Mouse (Mus musculus) limb, embryonic 10.5 days (tissue): Measurements from ENCODE around the gene Spaca3. TPM values are rescaled to one million over a fixed set of nuclear protein-coding genes. Genes with fewer than 3 reads are reported as not detected.

Source experiments
- DNase-seq: peaks from one replicate; pipeline ENCODE4 v3.0.0-alpha.2; 2017; ENCODE audit warnings: low spot score
- H3K27ac ChIP-seq: fragments of 300-500 bp; sonication (generic); 2 replicates; pipeline ENCODE4 v1.5.1; 2016; ENCODE audit warnings: mild to moderate bottlenecking
- H3K27me3 ChIP-seq: fragments of 300-500 bp; sonication (generic); 2 replicates; pipeline ENCODE4 v1.6.1; 2016; ENCODE audit warnings: low read depth, mild to moderate bottlenecking; ENCODE audit not compliant: poor library complexity, severe bottlenecking
- H3K36me3 ChIP-seq: fragments of 300-500 bp; sonication (generic); 2 replicates; pipeline ENCODE4 v1.6.1; 2016; ENCODE audit warnings: mild to moderate bottlenecking, moderate library complexity
- H3K4me1 ChIP-seq: fragments of 300-500 bp; sonication (generic); 2 replicates; pipeline ENCODE4 v1.6.1; 2016
- H3K4me3 ChIP-seq: fragments of 300-500 bp; sonication (generic); 2 replicates; pipeline ENCODE4 v1.5.1; 2016; ENCODE audit warnings: mild to moderate bottlenecking, moderate library complexity
- H3K9me3 ChIP-seq: fragments of 300-500 bp; sonication (generic); replicated peaks from 2 replicates; pipeline ENCODE4 v1.6.1; 2016; ENCODE audit warnings: mild to moderate bottlenecking
- WGBS: fragments of 180-500 bp; shearing (Covaris S2); methylation state at CpG from one replicate; pipeline ENCODE4 v1.1.7; 2016; 5-methylcytosine and 5-hydroxymethylcytosine counted together
- polyA plus RNA-seq: library from polyadenylated mRNA; unstranded; fragments of >200 nt; fragmentation: Nextera tagmentation; extraction: Ambion mirVana; gene quantifications from 2 replicates; pipeline ENCODE4 v1.2.1, GENCODE M21; 2016

Spaca3 gene
- polyA plus RNA-seq, 1 experiment from 2014 or later: not detected

DNA sequence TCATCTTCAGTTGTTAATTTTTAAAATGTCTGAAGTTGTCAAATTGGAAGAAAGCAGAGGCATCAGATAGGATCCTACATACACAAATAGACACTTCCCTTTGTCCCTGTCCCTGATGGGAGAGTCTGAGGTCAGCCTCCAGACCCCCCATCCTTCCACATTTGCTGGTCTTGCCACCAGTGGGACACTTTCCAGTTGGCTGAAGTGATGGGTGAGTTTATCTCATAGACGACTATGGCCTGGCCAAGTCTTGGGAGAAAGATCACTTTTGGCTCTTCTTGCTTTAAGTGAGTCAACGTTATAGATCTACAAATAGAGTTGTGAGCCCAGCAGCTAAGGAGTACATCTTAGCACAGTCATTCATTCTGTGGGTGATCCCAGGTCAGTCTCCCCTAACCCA, 19.9 kb downstream of the Spaca3 start:
- DNase-seq: no peak
- 83% methylated on average over 2 of the region's 2 CpGs for WGBS
- Histone ChIP-seq H3K4me1 (peaks cover 4% of the 10 kb centered on the region; the same call in 1 of the 2 replicates), H3K27me3 (no peaks in the 10 kb centered on the region), H3K36me3 (no peaks in the 10 kb centered on the region), H3K4me3 (no peak overlapping the region), H3K9me3 (no peaks in the 10 kb centered on the region), H3K27ac (no peak overlapping the region)

DNA sequence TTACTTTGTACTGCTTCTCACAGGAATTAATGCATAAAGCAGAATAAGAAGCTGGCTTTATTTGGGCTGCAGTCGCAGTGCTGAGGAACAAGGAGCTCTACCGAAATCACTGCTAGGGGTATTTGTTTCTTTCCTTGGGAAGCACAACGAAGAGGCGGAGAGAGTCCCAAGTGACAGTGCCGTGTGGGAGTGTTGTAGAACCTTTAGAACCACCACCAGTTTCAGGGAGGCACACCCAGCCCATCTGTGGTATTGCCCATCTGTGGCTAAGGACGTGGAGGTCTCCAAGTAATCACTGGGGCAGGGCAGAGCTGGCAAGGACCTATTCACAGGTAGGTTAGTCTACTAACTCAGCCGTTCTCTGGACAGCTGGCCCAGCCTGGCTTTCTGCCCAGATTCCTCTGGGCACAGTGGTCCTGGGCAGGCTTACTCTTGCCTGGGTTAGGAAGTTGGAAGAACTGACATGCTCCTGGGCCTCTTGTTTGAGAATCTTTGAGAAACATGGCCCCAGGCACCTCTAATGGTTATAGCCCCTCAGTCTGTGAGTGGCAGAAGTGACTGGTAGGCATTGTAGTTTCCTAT, 24.2 kb downstream of the Spaca3 start:
- Histone ChIP-seq H3K27ac (no peak overlapping the region), H3K4me3 (no peak overlapping the region), H3K4me1 (peaks cover 1% of the 10 kb centered on the region; the same call in 1 of the 2 replicates), H3K36me3 (no peaks in the 10 kb centered on the region), H3K9me3 (no peaks in the 10 kb centered on the region), H3K27me3 (0 out of 2 replicates have a peak, but pooled peaks cover 3% of the 10 kb centered on the region)
- WGBS: 90% methylated on average over 7 of the region's 7 CpGs
- no peak for DNase-seq

DNA sequence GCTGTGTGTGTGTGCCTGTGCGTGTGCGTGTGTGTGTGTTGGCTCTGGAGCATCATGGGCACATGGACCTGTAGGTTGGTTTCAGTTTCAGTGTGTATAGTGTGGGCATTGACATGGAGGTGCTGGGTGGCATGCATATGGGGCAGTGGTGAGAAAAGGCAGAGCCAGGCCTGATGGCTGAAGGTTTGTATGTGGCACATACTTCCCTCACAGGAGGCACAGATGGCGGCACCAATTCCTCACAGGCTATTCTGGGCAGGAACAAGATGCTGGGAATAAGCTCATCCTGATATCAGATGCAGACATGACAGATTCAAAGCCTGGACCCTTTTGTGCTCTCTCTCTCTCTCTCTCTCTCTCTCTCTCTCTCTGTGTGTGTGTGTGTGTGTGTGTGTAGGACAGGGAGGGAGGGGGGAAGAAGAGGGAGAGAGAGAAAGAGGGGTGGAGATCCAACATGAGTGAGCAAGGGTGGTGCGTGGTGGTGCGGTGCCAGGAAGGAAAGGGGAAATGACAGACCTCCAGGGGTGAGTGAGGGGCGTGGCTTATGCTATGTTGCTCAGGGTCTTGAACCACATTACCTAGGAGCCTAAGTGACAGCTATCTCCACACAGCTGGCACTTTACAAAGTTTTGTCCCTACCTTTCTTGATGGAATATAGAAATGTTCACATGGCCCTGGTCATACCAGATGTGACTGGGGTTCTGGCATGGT, 26.5 kb downstream of the Spaca3 start:
- H3K4me3 ChIP-seq: no peak overlapping the region
- no peaks in the 10 kb centered on the region for H3K36me3 ChIP-seq
- H3K9me3 ChIP-seq: no peaks in the 10 kb centered on the region
- 86% methylated on average over 6 of the region's 6 CpGs for WGBS
- 0 out of 2 replicates have a peak, but pooled peaks cover 8% of the 10 kb centered on the region for H3K27me3 ChIP-seq
- no peak overlapping the region for H3K27ac ChIP-seq
- DNase-seq: no peak
- H3K4me1 ChIP-seq: no peaks in the 10 kb centered on the region

DNA sequence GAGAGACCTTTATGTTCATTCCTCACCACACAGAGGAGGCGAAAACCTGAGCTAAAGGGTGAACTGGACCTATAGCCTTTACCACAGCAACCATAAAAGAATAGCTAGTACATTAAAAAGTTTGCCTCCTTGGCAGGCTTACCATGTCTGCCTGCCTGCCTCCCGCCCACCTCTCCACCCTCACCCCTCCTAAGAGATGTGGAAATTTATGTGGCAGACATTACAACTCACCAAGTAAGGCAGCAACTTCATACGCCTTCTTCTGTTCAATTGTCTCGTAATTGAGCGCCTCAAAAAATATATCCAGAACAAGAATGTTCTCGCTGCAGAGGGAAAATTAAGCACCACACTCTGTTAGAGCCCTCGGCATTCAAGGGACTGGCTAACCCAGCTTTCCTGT, 28.2 kb downstream of the Spaca3 start:
- WGBS: 87% methylated on average over 7 of the region's 7 CpGs
- Histone ChIP-seq H3K4me3 (no peak overlapping the region), H3K36me3 (no peaks in the 10 kb centered on the region), H3K9me3 (no peaks in the 10 kb centered on the region), H3K4me1 (no peaks in the 10 kb centered on the region), H3K27me3 (peaks cover 21% of the 10 kb centered on the region; the same call in 1 of the 2 replicates), H3K27ac (no peak overlapping the region)
- no peak for DNase-seq

DNA sequence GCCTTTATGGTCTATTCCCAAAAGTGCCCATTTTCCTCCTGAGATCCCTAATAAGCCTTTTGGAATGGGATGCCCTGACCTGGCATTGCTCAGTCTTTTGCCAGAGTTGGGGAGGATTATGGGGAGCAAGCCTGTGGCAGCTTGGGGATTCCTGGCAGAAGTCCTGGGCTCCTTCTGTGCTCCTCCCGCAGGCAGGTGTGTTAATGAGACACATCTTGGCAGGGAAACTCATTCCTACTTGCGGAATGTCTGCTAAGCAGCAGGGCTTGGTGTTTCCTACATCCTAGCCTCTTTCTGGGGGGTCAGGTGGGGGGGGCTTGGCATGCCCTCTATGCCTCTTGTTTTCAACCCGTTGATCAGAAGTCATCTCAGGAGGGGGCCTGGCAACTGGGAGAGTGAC, 28.9 kb downstream of the Spaca3 start:
- H3K27me3 ChIP-seq: peaks cover 25% of the 10 kb centered on the region; the same call in 1 of the 2 replicates
- no peak for DNase-seq
- 78% methylated on average over 3 of the region's 3 CpGs for WGBS

DNA sequence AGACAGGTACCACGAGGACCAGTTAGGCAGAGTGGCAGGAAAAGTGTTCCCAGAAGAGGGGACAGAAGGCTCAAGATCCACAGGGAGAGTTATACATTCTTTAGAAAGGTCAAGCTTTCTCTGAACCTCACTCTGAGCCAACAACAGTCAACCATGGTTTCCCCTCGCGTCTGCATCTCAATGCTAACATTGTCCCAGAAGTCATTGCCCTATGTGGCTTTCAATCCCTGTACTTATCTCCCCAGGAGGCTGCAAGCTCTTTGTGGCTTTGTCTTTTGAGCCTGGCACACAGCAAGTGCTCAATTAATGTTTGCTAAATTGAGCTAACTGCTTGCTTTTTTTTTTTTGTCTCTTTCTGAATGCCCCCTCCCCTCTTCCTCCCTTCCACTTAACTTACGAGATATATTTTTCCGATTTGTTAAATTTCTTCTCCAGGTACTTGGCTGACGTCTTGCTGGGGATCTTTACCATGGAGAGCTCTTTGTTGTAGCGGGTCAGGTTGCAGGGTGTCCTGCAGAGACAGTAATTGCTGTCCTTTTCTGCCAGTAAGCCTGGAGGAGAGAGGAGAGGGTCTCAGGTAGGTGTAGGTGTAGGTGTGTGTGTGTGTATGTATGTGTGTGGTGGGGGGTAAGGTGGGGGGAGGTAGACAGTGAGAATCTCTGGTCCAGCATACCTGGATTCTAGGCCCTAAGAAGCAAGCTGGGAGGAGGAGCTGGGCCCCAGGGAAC, 31.3 kb downstream of the Spaca3 start:
- Histone ChIP-seq H3K27ac (no peak overlapping the region), H3K36me3 (no peaks in the 10 kb centered on the region), H3K4me3 (no peak overlapping the region), H3K27me3 (peaks cover 25% of the 10 kb centered on the region; the same call in 1 of the 2 replicates), H3K9me3 (no peaks in the 10 kb centered on the region), H3K4me1 (no peaks in the 10 kb centered on the region)
- 11% methylated on average over 7 of the region's 7 CpGs for WGBS
- DNase-seq: no peak

More for the DNA sequence above, 28.9 kb downstream of the Spaca3 start:
- Histone ChIP-seq H3K9me3 (no peaks in the 10 kb centered on the region), H3K4me1 (no peaks in the 10 kb centered on the region), H3K4me3 (no peak overlapping the region), H3K36me3 (no peaks in the 10 kb centered on the region), H3K27ac (no peak overlapping the region)

DNA sequence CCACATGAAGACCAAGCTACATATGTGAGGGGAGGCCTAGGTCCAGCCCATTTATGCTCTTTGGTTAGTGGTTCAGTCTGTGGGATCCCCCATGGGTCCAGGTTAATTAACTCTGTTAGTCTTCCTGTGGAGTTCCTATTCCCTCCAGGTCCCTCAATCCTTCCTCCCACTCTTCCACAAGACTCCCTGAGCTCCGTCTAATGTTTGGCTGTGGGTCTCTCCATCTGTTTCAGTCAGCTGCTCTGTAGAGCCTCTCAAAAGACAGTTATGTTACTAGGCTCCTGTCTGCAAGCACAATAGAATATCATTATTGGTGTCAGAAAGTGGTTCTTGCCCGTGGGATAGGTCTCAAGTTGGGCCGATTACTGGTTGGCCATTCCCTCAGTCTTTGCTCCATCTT, 37.7 kb downstream of the Spaca3 start:
- no peaks in the 10 kb centered on the region for H3K4me1 ChIP-seq
- H3K27ac ChIP-seq: no peak overlapping the region
- 95% methylated on average over 3 of the region's 3 CpGs for WGBS
- H3K36me3 ChIP-seq: no peaks in the 10 kb centered on the region
- H3K9me3 ChIP-seq: no peaks in the 10 kb centered on the region
- DNase-seq: no peak
- no peak overlapping the region for H3K4me3 ChIP-seq
- H3K27me3 ChIP-seq: peaks cover 9% of the 10 kb centered on the region; the same call in 1 of the 2 replicates

DNA sequence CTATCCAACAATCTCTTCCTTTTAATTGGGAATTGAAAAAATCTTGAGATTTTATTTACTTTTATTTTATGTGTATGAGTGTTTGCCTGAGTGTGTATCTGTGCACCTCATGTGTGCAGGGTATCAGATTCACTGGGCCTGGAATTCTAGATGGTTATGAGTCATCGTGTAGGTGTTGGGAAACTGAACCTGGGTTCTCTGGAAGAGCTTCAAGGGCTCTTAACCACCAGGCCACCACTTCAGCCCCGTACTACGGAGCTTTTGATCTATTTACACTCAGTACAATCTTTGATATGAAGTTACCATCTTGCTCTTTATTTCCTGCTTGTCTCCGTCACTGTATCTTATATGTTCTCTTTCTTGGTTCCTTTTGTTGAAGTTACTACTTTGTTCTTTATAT, 42.4 kb downstream of the Spaca3 start:
- Histone ChIP-seq H3K27ac (no peak overlapping the region), H3K4me1 (no peaks in the 10 kb centered on the region), H3K9me3 (no peaks in the 10 kb centered on the region), H3K4me3 (no peak overlapping the region), H3K27me3 (no peaks in the 10 kb centered on the region), H3K36me3 (no peaks in the 10 kb centered on the region)
- DNase-seq: no peak
- WGBS: 88% methylated on average over 4 of the region's 4 CpGs

DNA sequence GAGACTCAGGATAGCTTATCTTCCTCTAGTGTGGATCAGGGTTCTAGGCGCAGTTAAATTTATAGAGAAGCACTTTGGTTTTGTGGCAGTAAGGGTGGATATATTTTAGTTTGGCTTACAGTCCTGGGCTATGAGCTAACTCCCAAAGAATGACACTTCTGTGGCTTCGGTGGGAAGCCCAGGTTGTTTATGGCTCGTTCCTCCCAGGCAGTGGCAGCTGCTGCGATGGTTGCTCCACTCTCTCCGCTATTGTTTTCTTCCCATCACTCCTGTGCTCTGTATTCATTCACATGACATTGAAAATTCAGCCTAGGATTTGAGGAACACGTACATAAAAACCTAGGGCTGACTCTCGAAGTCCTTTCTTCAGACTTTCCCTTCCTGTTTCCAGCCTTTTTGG, 44.5 kb downstream of the Spaca3 start:
- H3K4me1 ChIP-seq: no peaks in the 10 kb centered on the region
- DNase-seq: no peak
- H3K27me3 ChIP-seq: no peaks in the 10 kb centered on the region
- no peaks in the 10 kb centered on the region for H3K36me3 ChIP-seq
- no peak overlapping the region for H3K4me3 ChIP-seq
- no peaks in the 10 kb centered on the region for H3K9me3 ChIP-seq
- 73% methylated on average over 7 of the region's 7 CpGs for WGBS
- no peak overlapping the region for H3K27ac ChIP-seq

DNA sequence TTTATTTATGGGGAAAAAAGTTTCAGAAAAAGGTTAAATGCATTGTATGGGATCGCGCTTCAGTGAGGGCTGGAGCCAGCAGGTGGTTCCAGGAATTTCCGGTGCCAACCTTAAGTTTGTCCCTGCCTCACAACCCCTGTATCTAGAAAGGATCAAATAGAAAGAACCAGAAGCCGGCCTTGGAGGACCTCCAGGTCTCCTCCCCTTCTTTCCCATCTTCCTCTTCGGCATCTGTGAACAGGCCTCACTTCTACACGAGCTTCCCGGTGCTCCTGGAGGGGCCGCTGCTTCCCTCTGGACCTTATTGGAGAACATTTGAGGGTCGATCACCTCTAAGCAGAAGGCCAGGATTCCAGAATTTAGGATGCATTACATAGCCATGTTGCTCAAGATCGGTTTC, 45.3 kb downstream of the Spaca3 start:
- DNase-seq: no peak
- H3K4me3 ChIP-seq: no peak overlapping the region
- no peak overlapping the region for H3K27ac ChIP-seq
- no peaks in the 10 kb centered on the region for H3K9me3 ChIP-seq
- no peaks in the 10 kb centered on the region for H3K36me3 ChIP-seq
- 91% methylated on average over 10 of the region's 10 CpGs for WGBS
- no peaks in the 10 kb centered on the region for H3K27me3 ChIP-seq
- H3K4me1 ChIP-seq: no peaks in the 10 kb centered on the region

DNA sequence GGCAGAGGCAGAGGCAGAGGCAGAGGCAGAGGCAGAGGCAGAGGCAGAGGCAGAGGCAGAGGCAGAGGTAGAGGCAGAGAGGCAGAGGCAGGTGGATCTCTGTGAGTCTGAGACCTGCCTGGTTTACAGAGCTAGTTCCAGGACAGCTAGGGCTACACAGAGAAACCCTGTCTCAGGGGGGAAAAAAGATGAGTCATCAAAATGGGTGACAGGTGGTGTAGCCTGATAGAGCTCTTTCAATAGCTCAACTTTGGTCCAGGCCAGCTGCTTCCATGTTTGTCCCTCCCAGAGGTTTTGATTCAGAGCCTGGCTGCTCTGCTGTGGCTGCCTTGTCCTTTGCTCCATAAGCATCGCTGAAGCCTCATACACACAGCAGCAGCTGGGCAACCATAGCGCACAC, 46.4 kb downstream of the Spaca3 start:
- H3K4me1 ChIP-seq: peaks cover 8% of the 10 kb centered on the region; the same call in 1 of the 2 replicates
- H3K9me3 ChIP-seq: no peaks in the 10 kb centered on the region
- H3K4me3 ChIP-seq: no peak overlapping the region
- H3K27ac ChIP-seq: no peak overlapping the region
- 97% methylated on average over 2 of the region's 2 CpGs for WGBS
- no peaks in the 10 kb centered on the region for H3K27me3 ChIP-seq
- no peaks in the 10 kb centered on the region for H3K36me3 ChIP-seq
- no peak for DNase-seq

DNA sequence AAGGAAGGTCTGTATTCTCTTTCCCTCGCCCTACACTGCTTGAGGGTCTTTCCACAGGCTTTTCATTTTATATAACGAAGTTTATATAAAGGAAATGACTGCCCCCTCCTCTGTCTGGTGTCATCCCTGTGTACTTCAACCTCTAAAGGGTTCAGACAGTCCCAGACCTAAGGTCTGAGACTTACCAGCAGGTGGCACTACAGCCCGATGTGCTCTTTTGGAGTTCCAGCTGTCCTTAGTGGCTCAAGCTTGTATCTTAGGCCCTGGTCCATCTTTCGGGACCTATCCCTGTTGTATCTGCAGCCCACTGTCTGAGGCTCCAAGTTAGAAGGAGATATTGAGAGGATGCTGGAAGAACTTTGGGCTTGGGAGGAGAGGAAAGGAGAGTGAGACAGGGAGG, 48.3 kb downstream of the Spaca3 start:
- no peaks in the 10 kb centered on the region for H3K27me3 ChIP-seq
- 44% methylated on average over 4 of the region's 4 CpGs for WGBS
- DNase-seq: peak; percentile 60

DNA sequence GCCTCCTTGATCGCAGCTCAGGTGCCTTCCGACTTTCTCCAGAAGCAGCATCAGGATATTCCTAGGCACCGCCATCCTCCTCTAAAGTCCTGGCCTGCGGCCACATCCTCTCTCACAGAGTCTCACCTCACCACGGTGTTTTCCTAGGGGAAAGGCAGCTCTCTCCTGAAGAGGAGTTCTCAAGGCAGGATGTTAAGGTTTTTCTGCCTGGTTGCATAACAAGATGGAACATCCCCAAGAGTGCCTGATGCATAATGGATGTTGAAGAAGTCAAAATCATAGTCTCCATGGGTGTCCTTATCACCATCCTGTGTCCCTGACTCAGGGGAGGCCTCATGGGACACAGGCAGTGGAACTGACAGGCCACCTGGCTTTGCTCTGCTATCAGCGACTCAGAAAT, 49.7 kb downstream of the Spaca3 start:
- Histone ChIP-seq H3K9me3 (no peaks in the 10 kb centered on the region), H3K27ac (no peak overlapping the region), H3K4me1 (peaks cover 11% of the 10 kb centered on the region; the same call in 1 of the 2 replicates), H3K4me3 (no peak overlapping the region), H3K36me3 (no peaks in the 10 kb centered on the region), H3K27me3 (no peaks in the 10 kb centered on the region)
- 91% methylated on average over 6 of the region's 6 CpGs for WGBS
- DNase-seq: no peak

More for the DNA sequence above, 48.3 kb downstream of the Spaca3 start:
- Histone ChIP-seq H3K4me3 (no peak overlapping the region), H3K4me1 (peaks cover 11% of the 10 kb centered on the region; the same call in 1 of the 2 replicates), H3K36me3 (no peaks in the 10 kb centered on the region), H3K27ac (no peak overlapping the region), H3K9me3 (no peaks in the 10 kb centered on the region)
